Mouse (Mus musculus): Measurements from ENCODE around the gene Tmbim4. TPM values are rescaled to one million over a fixed set of nuclear protein-coding genes. Genes with fewer than 3 reads are reported as not detected.

Gene Tmbim4
- polyA plus RNA-seq, 1 experiment from 2014 or later, result 102 TPM

- Histone ChIP-seq H3K9me3 (replicated peaks; ENCODE audit: control insufficient read depth, low read length) (no peaks in the 10 kb centered on the region), H3K27me3 (replicated peaks; ENCODE audit: control insufficient read depth, insufficient read depth, low read length) (no peaks in the 10 kb centered on the region), H3K27ac (ENCODE audit: low read depth, low read length) (no peak overlapping the region), H3K36me3 (ENCODE audit: control insufficient read depth, insufficient read depth, low read length) (no peaks in the 10 kb centered on the region), H3K9ac (ENCODE audit: low read length) (no peak overlapping the region), H3K4me2 (ENCODE audit: low read length) (no peak overlapping the region), H3K4me1 (ENCODE audit: control insufficient read depth, insufficient read depth, low read length) (no peaks in the 10 kb centered on the region), H3K4me3 (ENCODE audit: low read depth, low read length) (no peak overlapping the region)
- WGBS, result 80% methylated on average over 1 of the region's 1 CpGs
- ATAC-seq (no peak), DNase-seq (ENCODE audit: low spot score) (no peak)
These were observed 33.3 kb upstream of the Tmbim4 start for GRCm38 (mm10) chr10:120168070-120168469.

GRCm38 (mm10) chr10:120169064-120169463, 32.3 kb upstream of the Tmbim4 start:
- Histone ChIP-seq H3K4me3 (ENCODE audit: low read depth, low read length) (no peak overlapping the region), H3K9me3 (replicated peaks; ENCODE audit: control insufficient read depth, low read length) (no peaks in the 10 kb centered on the region), H3K4me1 (ENCODE audit: control insufficient read depth, insufficient read depth, low read length) (no peaks in the 10 kb centered on the region), H3K36me3 (ENCODE audit: control insufficient read depth, insufficient read depth, low read length) (no peaks in the 10 kb centered on the region), H3K27ac (ENCODE audit: low read depth, low read length) (no peak overlapping the region), H3K9ac (ENCODE audit: low read length) (no peak overlapping the region), H3K27me3 (replicated peaks; ENCODE audit: control insufficient read depth, insufficient read depth, low read length) (no peaks in the 10 kb centered on the region), H3K4me2 (ENCODE audit: low read length) (no peak overlapping the region)
- no peak for ATAC-seq
- WGBS, result 69% methylated on average over 10 of the region's 10 CpGs
- no peak for DNase-seq (ENCODE audit: low spot score)

DNA sequence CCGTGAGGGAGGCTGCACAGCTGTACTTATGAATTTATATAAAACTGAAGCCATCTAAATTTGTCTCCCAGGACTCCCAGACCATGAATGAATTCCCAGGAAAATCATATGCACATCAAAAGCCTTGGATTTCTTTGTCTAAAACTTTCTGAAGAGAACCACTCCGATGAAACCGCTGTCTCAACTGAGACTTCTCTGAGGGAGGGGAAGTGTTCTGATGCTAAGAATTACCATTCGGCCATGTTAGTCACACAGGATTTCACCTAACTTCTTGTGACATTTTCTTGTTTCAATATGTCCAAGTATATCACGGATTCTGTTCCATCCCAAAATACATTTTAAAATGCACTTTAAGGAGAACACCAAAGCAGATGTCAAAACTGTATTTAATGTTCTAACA, 31.5 kb upstream of the Tmbim4 start:
- WGBS, result 82% methylated on average over 5 of the region's 5 CpGs
- DNase-seq (ENCODE audit: low spot score) (no peak), ATAC-seq (no peak)
- Histone ChIP-seq H3K9ac (ENCODE audit: low read length) (no peak overlapping the region), H3K4me1 (ENCODE audit: control insufficient read depth, insufficient read depth, low read length) (no peaks in the 10 kb centered on the region), H3K27ac (ENCODE audit: low read depth, low read length) (no peak overlapping the region), H3K36me3 (ENCODE audit: control insufficient read depth, insufficient read depth, low read length) (no peaks in the 10 kb centered on the region), H3K9me3 (replicated peaks; ENCODE audit: control insufficient read depth, low read length) (no peaks in the 10 kb centered on the region), H3K4me3 (ENCODE audit: low read depth, low read length) (no peak overlapping the region), H3K4me2 (ENCODE audit: low read length) (no peak overlapping the region), H3K27me3 (replicated peaks; ENCODE audit: control insufficient read depth, insufficient read depth, low read length) (no peaks in the 10 kb centered on the region)

- WGBS, result 74% methylated on average over 4 of the region's 4 CpGs
- no peaks in the 10 kb centered on the region for H3K27me3 ChIP-seq (replicated peaks; ENCODE audit: control insufficient read depth, insufficient read depth, low read length)
These were observed 31.1 kb upstream of the Tmbim4 start for GRCm38 (mm10) chr10:120170277-120170676.

GRCm38 (mm10) chr10:120171340-120171739, 30.1 kb upstream of the Tmbim4 start:
- WGBS, result 12% methylated on average over 5 of the region's 5 CpGs
- H3K9ac ChIP-seq (ENCODE audit: low read length), result no peak overlapping the region
- no peaks in the 10 kb centered on the region for H3K4me1 ChIP-seq (ENCODE audit: control insufficient read depth, insufficient read depth, low read length)
- ATAC-seq, result no peak
- no peak overlapping the region for H3K4me2 ChIP-seq (ENCODE audit: low read length)
- no peak overlapping the region for H3K4me3 ChIP-seq (ENCODE audit: low read depth, low read length)
- no peaks in the 10 kb centered on the region for H3K27me3 ChIP-seq (replicated peaks; ENCODE audit: control insufficient read depth, insufficient read depth, low read length)
- no peaks in the 10 kb centered on the region for H3K36me3 ChIP-seq (ENCODE audit: control insufficient read depth, insufficient read depth, low read length)
- DNase-seq (ENCODE audit: low spot score), result no peak
- H3K9me3 ChIP-seq (replicated peaks; ENCODE audit: control insufficient read depth, low read length), result no peaks in the 10 kb centered on the region
- no peak overlapping the region for H3K27ac ChIP-seq (ENCODE audit: low read depth, low read length)

More at GRCm38 (mm10) chr10:120170277-120170676, 31.1 kb upstream of the Tmbim4 start:
- no peaks in the 10 kb centered on the region for H3K36me3 ChIP-seq (ENCODE audit: control insufficient read depth, insufficient read depth, low read length)
- DNase-seq (ENCODE audit: low spot score), result no peak
- H3K4me1 ChIP-seq (ENCODE audit: control insufficient read depth, insufficient read depth, low read length), result no peaks in the 10 kb centered on the region
- no peaks in the 10 kb centered on the region for H3K9me3 ChIP-seq (replicated peaks; ENCODE audit: control insufficient read depth, low read length)
- no peak overlapping the region for H3K4me3 ChIP-seq (ENCODE audit: low read depth, low read length)
- H3K27ac ChIP-seq (ENCODE audit: low read depth, low read length), result no peak overlapping the region
- no peak overlapping the region for H3K4me2 ChIP-seq (ENCODE audit: low read length)
- ATAC-seq, result no peak
- no peak overlapping the region for H3K9ac ChIP-seq (ENCODE audit: low read length)

- Histone ChIP-seq H3K4me1 (ENCODE audit: control insufficient read depth, insufficient read depth, low read length) (no peaks in the 10 kb centered on the region), H3K27me3 (replicated peaks; ENCODE audit: control insufficient read depth, insufficient read depth, low read length) (no peaks in the 10 kb centered on the region), H3K27ac (ENCODE audit: low read depth, low read length) (no peak overlapping the region), H3K4me3 (ENCODE audit: low read depth, low read length) (no peak overlapping the region), H3K4me2 (ENCODE audit: low read length) (no peak overlapping the region), H3K9me3 (replicated peaks; ENCODE audit: control insufficient read depth, low read length) (no peaks in the 10 kb centered on the region), H3K36me3 (ENCODE audit: control insufficient read depth, insufficient read depth, low read length) (no peaks in the 10 kb centered on the region), H3K9ac (ENCODE audit: low read length) (no peak overlapping the region)
- ATAC-seq, result no peak
- no peak for DNase-seq (ENCODE audit: low spot score)
- 89% methylated on average over 15 of the region's 15 CpGs for WGBS
These were observed 27.1 kb upstream of the Tmbim4 start for GRCm38 (mm10) chr10:120174192-120174705.

DNA sequence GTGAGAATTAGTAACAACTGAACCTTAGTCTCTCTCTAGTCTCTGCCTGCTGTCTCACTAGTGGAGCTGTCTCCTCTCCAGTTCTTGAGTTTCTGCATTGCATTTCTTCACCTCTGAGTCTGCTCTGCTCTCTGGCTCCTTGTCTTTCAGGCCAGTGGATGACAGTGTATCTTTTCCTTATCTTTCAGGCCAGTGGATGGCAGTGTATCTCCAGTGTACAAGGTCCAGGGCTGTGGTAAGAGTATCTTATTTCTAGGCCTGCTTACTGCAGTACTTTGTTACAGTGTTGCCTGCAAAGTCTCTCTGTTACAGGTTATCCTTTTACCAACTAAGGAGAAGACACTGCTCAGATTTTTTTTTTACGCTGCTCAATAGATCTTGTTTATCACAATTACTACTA, 18.5 kb upstream of the Tmbim4 start:
- no peaks in the 10 kb centered on the region for H3K27me3 ChIP-seq (replicated peaks; ENCODE audit: control insufficient read depth, insufficient read depth, low read length)

GRCm38 (mm10) chr10:120183342-120183741, 18.0 kb upstream of the Tmbim4 start:
- WGBS, result 93% methylated on average over 2 of the region's 2 CpGs
- Histone ChIP-seq H3K4me2 (ENCODE audit: low read length) (no peak overlapping the region), H3K4me1 (ENCODE audit: control insufficient read depth, insufficient read depth, low read length) (no peaks in the 10 kb centered on the region), H3K36me3 (ENCODE audit: control insufficient read depth, insufficient read depth, low read length) (no peaks in the 10 kb centered on the region), H3K9ac (ENCODE audit: low read length) (no peak overlapping the region), H3K4me3 (ENCODE audit: low read depth, low read length) (no peak overlapping the region), H3K9me3 (replicated peaks; ENCODE audit: control insufficient read depth, low read length) (no peaks in the 10 kb centered on the region; the same call in 1 of the 2 replicates), H3K27me3 (replicated peaks; ENCODE audit: control insufficient read depth, insufficient read depth, low read length) (no peaks in the 10 kb centered on the region), H3K27ac (ENCODE audit: low read depth, low read length) (no peak overlapping the region)
- ATAC-seq (no peak), DNase-seq (ENCODE audit: low spot score) (no peak)

More for the DNA sequence above, 18.5 kb upstream of the Tmbim4 start:
- no peaks in the 10 kb centered on the region; the same call in 1 of the 2 replicates for H3K9me3 ChIP-seq (replicated peaks; ENCODE audit: control insufficient read depth, low read length)
- no peak overlapping the region for H3K4me3 ChIP-seq (ENCODE audit: low read depth, low read length)
- H3K36me3 ChIP-seq (ENCODE audit: control insufficient read depth, insufficient read depth, low read length), result no peaks in the 10 kb centered on the region
- H3K4me1 ChIP-seq (ENCODE audit: control insufficient read depth, insufficient read depth, low read length), result no peaks in the 10 kb centered on the region
- no peak overlapping the region for H3K4me2 ChIP-seq (ENCODE audit: low read length)
- no peak overlapping the region for H3K9ac ChIP-seq (ENCODE audit: low read length)
- DNase-seq (ENCODE audit: low spot score) (no peak), ATAC-seq (no peak)
- no peak overlapping the region for H3K27ac ChIP-seq (ENCODE audit: low read depth, low read length)
- 98% methylated on average over 1 of the region's 1 CpGs for WGBS

GRCm38 (mm10) chr10:120188513-120188912, 12.9 kb upstream of the Tmbim4 start:
- H3K9ac ChIP-seq (ENCODE audit: low read length), result no peak overlapping the region
- H3K27ac ChIP-seq (ENCODE audit: low read depth, low read length), result no peak overlapping the region
- 79% methylated on average over 2 of the region's 2 CpGs for WGBS
- ATAC-seq (no peak), DNase-seq (ENCODE audit: low spot score) (no peak)
- no peaks in the 10 kb centered on the region for H3K27me3 ChIP-seq (replicated peaks; ENCODE audit: control insufficient read depth, insufficient read depth, low read length)
- no peaks in the 10 kb centered on the region for H3K4me1 ChIP-seq (ENCODE audit: control insufficient read depth, insufficient read depth, low read length)
- no peaks in the 10 kb centered on the region; the same call in 1 of the 2 replicates for H3K9me3 ChIP-seq (replicated peaks; ENCODE audit: control insufficient read depth, low read length)
- H3K36me3 ChIP-seq (ENCODE audit: control insufficient read depth, insufficient read depth, low read length), result no peaks in the 10 kb centered on the region
- H3K4me3 ChIP-seq (ENCODE audit: low read depth, low read length), result no peak overlapping the region
- H3K4me2 ChIP-seq (ENCODE audit: low read length), result no peak overlapping the region
